Mouse (Mus musculus) lung, embryonic 14.5 days (tissue): ENCODE results near the gene Gtpbp8. TPM values are rescaled to one million over a fixed set of nuclear protein-coding genes. Genes with fewer than 3 reads are reported as not detected.

ENCODE experiments used
- ATAC-seq: fragments of 200-750 bp; cut with Nextera tagmentation; 2 replicates; pipeline ENCODE4 v1.8.0; 2017; ENCODE audit warnings: mild to moderate bottlenecking, moderate TSS enrichment, moderate library complexity; ENCODE audit not compliant: insufficient read depth
- DNase-seq: peaks from one replicate; pipeline ENCODE4 v3.0.0-alpha.2; 2015
- H3K27ac ChIP-seq: fragments of 300-500 bp; sonication (generic); 2 replicates; pipeline ENCODE4 v1.5.1; 2014; ENCODE audit warnings: low read depth, mild to moderate bottlenecking, moderate library complexity
- H3K27me3 ChIP-seq: fragments of 300-500 bp; sonication (generic); 2 replicates; pipeline ENCODE4 v1.6.1; 2014; ENCODE audit warnings: low read length, control low read depth; ENCODE audit not compliant: insufficient read depth
- H3K36me3 ChIP-seq: fragments of 300-500 bp; sonication (generic); 2 replicates; pipeline ENCODE4 v1.6.1; 2014; ENCODE audit warnings: control low read depth; ENCODE audit not compliant: insufficient read depth
- H3K4me1 ChIP-seq: fragments of 300-500 bp; sonication (generic); 2 replicates; pipeline ENCODE4 v1.6.1; 2014; ENCODE audit warnings: antibody characterized with exemption, control low read depth; ENCODE audit not compliant: insufficient read depth
- H3K4me2 ChIP-seq: fragments of 300-500 bp; sonication (generic); 2 replicates; pipeline ENCODE4 v1.6.1; 2014; ENCODE audit warnings: mild to moderate bottlenecking
- H3K4me3 ChIP-seq: fragments of 300-500 bp; sonication (generic); 2 replicates; pipeline ENCODE4 v1.5.1; 2014; ENCODE audit warnings: low read depth, low read length
- H3K9ac ChIP-seq: fragments of 300-500 bp; sonication (generic); 2 replicates; pipeline ENCODE4 v1.6.1; 2014
- H3K9me3 ChIP-seq: fragments of 300-500 bp; sonication (generic); 2 replicates; pipeline ENCODE4 v1.6.1; 2016; ENCODE audit warnings: low read depth, low read length, control low read depth
- CTCF ChIP-seq: IDR thresholded peaks from 2 replicates; pipeline ENCODE4 v1.5.1; 2016; ENCODE audit warnings: antibody characterized with exemption, low read depth
- WGBS: fragments of 180-500 bp; shearing (Covaris S2); extraction: QIAGEN DNeasy Blood & Tissue Kit; methylation state at CpG from one replicate; pipeline ENCODE4 v1.1.7; 2014; 5-methylcytosine and 5-hydroxymethylcytosine counted together
- polyA plus RNA-seq: library from polyadenylated mRNA; unstranded; fragments of >200 nt; fragmentation: Nextera tagmentation; extraction: Ambion mirVana; gene quantifications from 2 replicates; pipeline ENCODE4 v1.2.1, GENCODE M21; 2014

Gtpbp8 gene
- polyA plus RNA-seq, 1 experiment from 2014 or later: 31.8 TPM

GRCm38 (mm10) chr16:44691066-44691465 lies 55.1 kb downstream of the Gtpbp8 start:
- no peak for TF ChIP-seq CTCF
- Histone ChIP-seq H3K36me3 (no peaks in the 10 kb centered on the region), H3K27ac (peak overlapping the region; percentile 79; the same call in 1 of the 2 replicates), H3K9ac (no peak overlapping the region), H3K27me3 (no peaks in the 10 kb centered on the region), H3K4me2 (no peak overlapping the region), H3K4me1 (peaks cover 16% of the 10 kb centered on the region), H3K4me3 (no peak overlapping the region), H3K9me3 (no peaks in the 10 kb centered on the region)
- ATAC-seq (no peak), DNase-seq (no peak)
- 68% methylated on average over 2 of the region's 2 CpGs for WGBS

DNA sequence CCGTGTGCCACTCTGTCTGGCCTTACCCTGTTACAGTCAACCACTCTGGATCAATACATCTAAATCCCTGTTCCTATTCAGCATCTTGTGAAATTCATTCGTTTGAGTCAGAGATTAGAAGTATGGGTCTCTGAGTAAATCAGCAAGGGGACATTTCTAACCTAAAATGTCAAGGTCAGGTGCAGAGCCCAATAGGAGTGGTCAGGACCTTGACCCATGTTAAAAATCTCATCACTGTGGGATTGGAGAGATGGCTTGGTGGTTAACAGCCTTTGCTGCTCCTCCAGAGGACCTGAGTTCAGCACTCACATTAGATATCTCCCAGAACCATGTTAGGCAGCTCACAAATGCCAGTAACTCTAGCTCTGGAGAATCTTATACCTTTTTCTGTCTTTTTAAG lies 55.7 kb downstream of the Gtpbp8 start:
- ATAC-seq (no peak), DNase-seq (no peak)
- no peak overlapping the region for H3K9ac ChIP-seq
- peaks cover 16% of the 10 kb centered on the region for H3K4me1 ChIP-seq
- no peaks in the 10 kb centered on the region for H3K27me3 ChIP-seq
- no peak overlapping the region for H3K4me2 ChIP-seq
- no peaks in the 10 kb centered on the region for H3K36me3 ChIP-seq
- TF ChIP-seq CTCF: no peak
- 68% methylated on average over 2 of the region's 2 CpGs for WGBS
- no peak overlapping the region for H3K4me3 ChIP-seq
- no peak overlapping the region for H3K27ac ChIP-seq
- H3K9me3 ChIP-seq: no peaks in the 10 kb centered on the region

DNA sequence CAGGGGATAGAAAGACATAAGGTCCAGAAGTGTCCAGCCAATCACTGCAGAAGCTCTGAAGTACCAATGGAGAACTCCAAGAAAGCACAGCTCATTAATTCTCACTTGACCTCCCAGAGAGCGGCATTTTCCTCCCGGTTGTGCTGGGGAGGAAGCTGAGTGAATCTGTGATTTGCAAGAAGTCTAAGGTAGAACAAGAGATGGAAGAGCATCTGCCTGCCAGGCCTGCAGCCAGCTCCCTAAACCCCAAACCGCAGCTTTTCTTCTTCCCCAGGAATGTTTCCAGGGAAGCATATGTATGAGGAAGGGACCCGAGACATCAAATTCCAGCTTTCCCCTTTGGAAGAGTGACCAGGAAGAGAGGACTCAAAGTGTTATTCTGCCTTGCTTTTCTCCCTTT lies 57.7 kb downstream of the Gtpbp8 start:
- no peaks in the 10 kb centered on the region for H3K9me3 ChIP-seq
- no peaks in the 10 kb centered on the region for H3K27me3 ChIP-seq
- no peaks in the 10 kb centered on the region for H3K36me3 ChIP-seq
- H3K4me2 ChIP-seq: peak overlapping the region; percentile 42
- H3K4me3 ChIP-seq: no peak overlapping the region
- WGBS: 7% methylated on average over 4 of the region's 4 CpGs
- 0 out of 2 replicates have a peak, but pooled peaks have one; percentile 15 for ATAC-seq
- peak overlapping the region; percentile 60; the same call in 1 of the 2 replicates for H3K27ac ChIP-seq
- H3K9ac ChIP-seq: no peak overlapping the region
- DNase-seq: peak; percentile 73
- no peak for TF ChIP-seq CTCF
- H3K4me1 ChIP-seq: peaks cover 16% of the 10 kb centered on the region

DNA sequence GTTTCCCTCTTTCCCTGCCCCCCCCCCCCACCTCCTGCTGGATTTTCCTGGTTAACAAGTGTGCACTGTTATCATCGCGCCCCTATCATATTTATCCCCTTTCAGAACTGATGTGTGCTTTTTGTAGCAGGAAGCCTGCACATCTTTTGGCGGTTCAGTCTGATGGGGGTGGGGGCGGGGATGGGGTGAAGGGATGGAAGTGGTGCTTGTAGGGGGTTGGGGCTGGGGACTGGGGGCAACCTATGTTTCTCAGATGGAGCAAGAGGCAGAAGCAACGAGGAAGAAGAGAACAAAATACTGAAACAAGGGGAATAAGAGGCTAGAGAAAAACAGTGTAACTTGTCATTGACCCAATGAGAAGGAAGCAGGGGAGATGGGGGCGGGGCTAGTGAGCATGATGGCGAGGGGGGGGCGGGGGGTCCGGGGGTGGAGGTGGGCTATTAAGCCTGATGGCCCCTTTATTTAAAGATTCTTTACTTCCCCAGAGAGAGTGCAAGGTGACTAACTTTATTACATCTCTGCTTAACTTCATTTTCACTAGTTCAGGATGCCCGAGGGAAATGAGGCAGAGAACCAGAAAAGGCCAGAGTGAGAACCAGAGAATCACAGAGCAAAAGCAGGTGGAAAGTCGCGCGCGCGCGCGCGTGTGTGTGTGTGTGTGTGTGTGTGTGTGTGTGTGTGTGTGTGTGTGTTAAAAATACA lies 58.3 kb downstream of the Gtpbp8 start:
- Histone ChIP-seq H3K36me3 (no peaks in the 10 kb centered on the region), H3K27me3 (no peaks in the 10 kb centered on the region), H3K4me3 (no peak overlapping the region), H3K27ac (peak overlapping the region; percentile 42; the same call in 1 of the 2 replicates), H3K9ac (no peak overlapping the region), H3K4me2 (peak overlapping the region; percentile 42), H3K9me3 (no peaks in the 10 kb centered on the region), H3K4me1 (peaks cover 16% of the 10 kb centered on the region)
- 6% methylated on average over 18 of the region's 18 CpGs for WGBS
- no peak for TF ChIP-seq CTCF
- DNase-seq: no peak
- peak; percentile 9; the same call in 1 of the 2 replicates for ATAC-seq

- no peak overlapping the region for H3K4me3 ChIP-seq
- DNase-seq (no peak), ATAC-seq (peak; percentile 43)
- H3K27ac ChIP-seq: peak overlapping the region; percentile 45; the same call in 1 of the 2 replicates
- no peaks in the 10 kb centered on the region for H3K27me3 ChIP-seq
- no peak overlapping the region for H3K9ac ChIP-seq
- H3K9me3 ChIP-seq: peaks cover 3% of the 10 kb centered on the region; the same call in 1 of the 2 replicates
- no peak for TF ChIP-seq CTCF
- H3K36me3 ChIP-seq: no peaks in the 10 kb centered on the region
- WGBS: 62% methylated on average over 20 of the region's 20 CpGs
- peaks cover 16% of the 10 kb centered on the region for H3K4me1 ChIP-seq
- H3K4me2 ChIP-seq: peak overlapping the region; percentile 42
Measured at GRCm38 (mm10) chr16:44686991-44687718, 59.0 kb downstream of the Gtpbp8 start.

Other genes starting within 250 kb of the Gtpbp8 start
- 36.4 and 38.8 TPM in 2 replicates for gene Boc, start 187.5 kb downstream of the Gtpbp8 start, polyA plus RNA-seq
- 14.4 and 14.6 TPM in 2 replicates for gene Nepro, start 22.1 kb downstream of the Gtpbp8 start, polyA plus RNA-seq
- 1.0 and 1.3 TPM in 2 replicates for gene Cd200r1, start 19.4 kb upstream of the Gtpbp8 start, polyA plus RNA-seq
- not detected in 2 replicates for gene Cd200r4, start 65.4 kb upstream of the Gtpbp8 start, polyA plus RNA-seq
- not detected in 2 replicates for gene Cd200r2, start 120.7 kb upstream of the Gtpbp8 start, polyA plus RNA-seq
- gene Cd200r3, start 197.3 kb upstream of the Gtpbp8 start, polyA plus RNA-seq: 0.26 and 0.72 TPM in 2 replicates